Mouse (Mus musculus): ENCODE results near the gene Gm28048.

Gene Gm28048

DNA sequence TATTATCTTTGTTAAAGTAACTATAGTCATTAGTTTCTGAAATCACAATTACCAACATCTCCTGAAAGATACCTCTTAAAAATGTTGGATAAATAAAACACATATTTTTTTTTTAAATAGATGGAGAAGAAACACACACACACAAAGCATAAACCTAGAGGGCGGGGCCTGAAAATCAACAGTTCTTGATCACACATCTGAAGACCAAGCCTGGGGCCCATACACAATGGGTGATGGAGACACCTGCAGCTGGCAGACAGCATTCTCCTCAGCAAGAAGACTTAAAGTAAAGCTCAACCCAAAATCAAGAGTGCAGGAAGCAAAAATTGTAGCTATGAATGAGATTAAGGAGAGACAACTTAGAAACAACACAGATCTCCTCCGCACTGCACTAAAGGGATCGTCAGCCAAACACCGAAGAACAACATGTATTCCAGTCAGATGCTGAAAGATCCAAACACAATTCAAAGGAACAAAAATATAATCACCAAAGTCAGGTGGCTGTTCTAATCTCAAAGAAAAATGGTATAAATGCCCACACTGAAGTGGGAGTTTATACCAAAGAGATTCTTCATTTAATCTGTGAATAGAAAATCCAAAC, 44.1 kb downstream of the Gm28048 start:
- DNase-seq = no peak

DNA sequence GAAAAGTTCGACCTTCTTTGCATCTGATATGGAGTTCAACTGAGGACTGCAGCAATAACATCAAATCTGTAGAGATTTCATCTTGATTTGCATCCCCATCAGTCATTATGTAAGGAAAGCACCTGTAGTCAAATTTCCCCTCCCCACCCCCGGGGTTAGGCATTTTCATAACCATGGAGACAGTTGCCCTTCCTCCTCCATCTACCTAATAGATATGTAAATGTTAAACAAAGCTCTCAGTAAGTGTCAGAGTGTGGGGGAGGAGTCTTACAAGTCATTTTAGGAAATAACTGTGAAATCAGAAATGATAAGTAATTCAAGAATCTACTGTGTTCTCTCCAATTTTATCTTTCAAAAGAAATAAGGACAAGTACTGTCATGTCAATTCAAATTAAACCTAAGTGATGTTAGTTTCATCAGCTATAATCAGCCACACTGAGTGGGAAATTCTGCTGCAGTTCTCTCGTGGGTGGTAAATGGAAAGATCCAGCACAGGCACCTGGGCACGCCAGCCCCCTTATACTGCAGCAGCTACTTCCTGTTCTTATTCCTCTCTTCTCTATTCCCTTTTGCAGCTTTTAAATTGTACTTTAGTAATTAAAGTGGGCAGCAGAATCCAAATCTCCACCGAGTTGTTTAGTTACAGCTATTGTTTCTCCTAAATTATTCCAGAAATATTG, 45.3 kb downstream of the Gm28048 start:
- no peak for DNase-seq

DNA sequence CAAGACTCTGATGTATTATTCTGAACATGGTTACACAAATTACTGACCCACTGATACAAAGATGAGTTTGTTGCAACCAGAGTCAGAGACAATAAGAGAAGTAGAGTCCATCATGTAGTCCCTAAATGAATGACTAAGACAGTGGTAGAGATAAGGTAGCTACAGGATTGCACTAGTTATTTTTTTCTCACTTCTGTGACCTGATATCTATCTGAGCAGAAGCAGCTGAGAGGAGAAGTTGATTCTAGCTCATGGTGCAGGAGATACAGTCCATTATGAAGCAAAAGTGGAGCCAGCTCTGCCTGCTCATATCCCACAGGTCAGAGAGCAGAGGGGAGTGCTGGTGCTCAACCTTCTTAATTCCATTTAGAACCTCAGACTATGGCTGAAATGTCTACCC, 49.7 kb downstream of the Gm28048 start:
- no peak for DNase-seq

DNA sequence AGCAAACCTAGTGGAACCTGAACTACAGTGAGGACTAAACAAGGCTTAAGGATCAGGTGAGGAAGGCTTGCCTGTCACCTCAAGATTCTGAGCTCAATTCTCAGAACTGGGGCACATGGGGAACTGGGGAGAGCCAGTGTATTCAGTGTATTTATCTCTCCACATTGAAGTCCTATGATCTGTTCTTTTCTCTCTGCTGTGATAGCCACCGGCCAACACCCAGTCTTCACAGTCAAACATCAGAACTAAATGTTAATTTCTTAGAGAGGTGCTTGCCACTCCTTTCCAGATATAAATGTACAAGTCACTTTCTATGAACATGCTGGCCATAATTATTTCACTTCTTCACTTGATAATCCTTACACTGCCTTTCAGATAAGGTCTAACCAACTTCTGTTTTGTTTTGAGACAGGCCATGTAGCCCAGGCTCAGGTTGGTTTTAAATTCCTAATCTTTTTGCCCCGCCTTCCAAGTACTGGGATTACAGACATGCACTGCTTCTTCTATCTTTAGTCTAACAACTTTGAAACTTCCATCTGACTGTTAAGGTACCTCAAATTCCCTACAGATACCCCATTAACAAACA, 50.5 kb downstream of the Gm28048 start:
- no peak for DNase-seq

DNA sequence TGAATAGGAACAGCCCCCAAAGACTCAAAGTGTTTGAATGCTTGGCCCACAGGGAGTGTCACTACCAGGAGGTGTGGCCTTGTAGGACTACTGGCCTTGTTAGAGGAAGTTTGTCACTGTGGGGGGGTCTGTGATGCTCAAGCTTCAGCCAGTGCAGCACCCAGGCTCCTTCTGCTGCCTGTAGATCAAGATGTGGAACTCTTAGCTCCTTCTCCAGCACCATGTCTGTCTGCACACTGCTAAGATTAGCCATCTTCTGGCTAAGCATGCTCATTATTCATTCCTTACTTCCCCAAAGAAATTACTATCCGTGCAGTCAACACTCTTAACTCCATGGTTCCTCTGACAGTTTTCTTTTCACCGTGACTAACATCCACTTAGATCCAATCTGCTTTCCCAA, 51.8 kb downstream of the Gm28048 start:
- no peak for DNase-seq

DNA sequence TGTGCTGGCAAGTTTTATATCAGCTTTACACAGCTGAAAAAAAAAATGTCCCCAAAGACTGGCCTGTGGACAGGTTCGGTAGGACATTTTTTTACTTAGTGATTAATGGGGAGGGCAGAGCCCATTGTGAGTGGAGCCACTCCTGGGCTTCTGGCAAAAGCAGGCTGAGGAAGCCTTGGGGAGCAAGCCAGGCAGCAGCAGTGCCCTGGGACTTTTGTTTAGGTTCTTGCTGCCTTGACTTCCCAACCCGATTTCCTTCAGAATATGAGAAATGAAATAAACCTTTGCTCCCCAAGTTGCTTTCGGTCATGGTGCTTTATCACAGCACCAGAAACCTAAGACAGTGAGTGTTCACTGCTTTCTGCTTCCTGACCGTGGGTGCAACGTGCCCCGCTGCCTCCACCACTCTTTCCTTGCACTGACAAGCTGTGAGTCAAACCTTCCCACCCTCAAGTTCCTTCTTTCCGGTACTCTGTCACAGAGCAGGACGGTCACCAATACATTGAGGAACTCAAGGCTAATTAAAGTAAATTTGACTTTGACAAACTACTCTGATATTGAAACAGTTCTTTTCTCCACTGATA, 53.2 kb downstream of the Gm28048 start:
- no peak for DNase-seq

DNA sequence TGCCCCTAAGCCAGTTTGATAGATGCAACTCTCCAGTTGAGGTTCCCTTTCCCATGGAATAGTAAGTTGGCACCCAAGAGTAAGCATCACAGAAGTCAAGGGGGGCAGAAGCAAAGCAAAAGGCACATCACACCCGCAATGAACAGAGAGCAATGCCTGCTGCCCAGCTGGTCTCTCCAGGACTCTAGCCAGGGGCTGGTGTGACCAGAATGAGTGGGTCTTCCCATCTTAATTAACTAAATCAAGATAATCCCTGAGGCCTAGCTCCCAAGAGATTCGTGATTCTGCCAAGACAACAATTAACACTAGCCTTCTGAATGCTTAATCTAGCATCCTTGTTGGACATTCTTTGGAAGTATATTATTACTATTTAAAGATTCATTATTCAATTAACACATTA, 58.3 kb downstream of the Gm28048 start:
- DNase-seq = no peak

DNA sequence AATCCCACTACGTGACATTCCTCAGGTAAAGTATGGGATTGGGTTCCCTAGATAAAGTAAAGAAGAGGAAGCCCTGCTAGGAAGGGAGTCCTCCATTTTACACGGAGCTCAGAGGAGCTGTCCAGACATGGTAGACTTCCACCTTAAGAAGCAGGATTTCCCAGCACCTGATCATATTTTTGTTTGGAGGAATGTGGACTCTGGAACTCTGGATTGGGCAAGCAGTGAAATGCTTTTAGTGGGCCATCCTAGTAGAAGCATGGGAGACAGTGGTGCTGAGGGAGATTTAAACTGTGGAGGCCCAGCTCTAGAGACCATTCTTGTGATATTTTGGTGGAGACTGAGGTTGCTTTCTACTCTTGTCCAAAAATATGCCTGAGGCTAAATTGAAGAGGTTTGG, 59.3 kb downstream of the Gm28048 start:
- no peak for DNase-seq

DNA sequence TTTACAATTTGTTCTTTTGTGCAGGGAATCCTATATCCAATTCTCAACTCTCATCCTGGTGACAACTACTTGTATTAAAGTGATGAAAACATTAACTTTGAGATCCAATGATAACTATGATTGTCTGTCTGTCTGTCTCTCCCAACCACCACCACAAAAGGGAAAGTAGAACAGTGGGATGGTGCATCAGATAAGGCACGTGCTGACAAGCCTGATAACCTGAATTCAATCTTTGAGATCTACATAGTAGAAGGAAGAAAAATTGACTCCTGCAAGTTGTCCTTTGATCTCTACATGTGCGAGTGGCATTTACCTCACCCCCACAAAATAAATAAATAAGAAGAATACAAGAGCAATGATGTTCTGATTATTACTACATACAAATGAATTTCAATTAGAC, 62.6 kb downstream of the Gm28048 start:
- DNase-seq = no peak

DNA sequence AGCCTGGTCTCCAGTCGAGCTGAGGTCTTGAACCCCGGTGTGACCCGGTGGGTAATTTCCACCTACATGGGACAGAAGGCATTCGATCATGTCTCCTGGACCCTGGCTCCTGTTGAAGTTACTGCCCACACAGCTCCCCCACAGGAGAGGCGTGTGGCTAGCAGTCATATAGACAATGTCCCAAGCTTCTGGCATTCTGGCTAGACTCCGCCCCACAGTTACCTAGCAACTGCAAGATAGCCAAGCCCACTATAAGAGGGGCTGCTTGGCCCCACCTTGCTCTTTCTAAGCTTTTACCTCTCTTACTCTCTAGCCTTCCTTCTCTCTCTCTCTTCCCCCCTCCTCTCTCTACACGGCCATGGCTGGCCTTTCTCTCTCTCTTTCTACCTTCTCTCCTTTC, 64.1 kb downstream of the Gm28048 start:
- no peak for DNase-seq

DNA sequence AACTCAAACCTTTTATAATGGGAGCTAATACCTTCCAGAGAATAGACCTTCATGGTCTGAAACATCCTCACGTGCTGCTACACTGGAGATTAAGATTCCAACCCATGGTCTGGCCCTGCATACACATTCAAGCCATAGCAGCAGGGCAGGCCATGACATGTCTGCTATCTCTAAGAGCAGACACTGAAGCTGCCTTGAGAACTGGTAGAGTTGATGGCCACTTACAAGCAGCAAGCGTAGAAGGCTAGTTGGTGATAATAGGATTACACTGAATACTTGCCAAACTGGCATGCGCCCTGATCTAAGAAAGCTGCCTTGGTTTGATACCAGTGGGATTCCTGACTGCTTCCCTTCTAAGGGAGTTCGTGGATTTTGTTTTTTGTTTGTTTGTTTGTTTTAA, 68.1 kb downstream of the Gm28048 start:
- no peak for DNase-seq

DNA sequence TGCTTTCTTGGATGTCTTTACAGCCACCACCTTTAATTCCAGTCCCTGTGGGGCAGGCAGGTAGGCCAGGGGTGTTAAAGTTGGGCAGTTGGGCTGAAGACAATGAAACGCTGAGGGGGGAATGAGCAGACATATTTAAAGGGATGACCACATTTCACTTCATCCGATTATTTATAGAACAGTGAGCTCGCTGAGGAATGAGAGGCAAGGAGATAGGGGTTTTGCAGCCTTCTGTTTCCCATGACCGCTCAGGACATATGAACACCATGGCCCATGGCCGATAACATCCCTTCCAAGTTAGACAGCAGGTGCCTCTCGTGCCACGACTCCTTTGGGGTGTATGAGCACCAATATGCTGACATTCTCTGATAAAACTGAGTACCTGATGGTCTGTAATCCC, 70.1 kb downstream of the Gm28048 start:
- DNase-seq = no peak

DNA sequence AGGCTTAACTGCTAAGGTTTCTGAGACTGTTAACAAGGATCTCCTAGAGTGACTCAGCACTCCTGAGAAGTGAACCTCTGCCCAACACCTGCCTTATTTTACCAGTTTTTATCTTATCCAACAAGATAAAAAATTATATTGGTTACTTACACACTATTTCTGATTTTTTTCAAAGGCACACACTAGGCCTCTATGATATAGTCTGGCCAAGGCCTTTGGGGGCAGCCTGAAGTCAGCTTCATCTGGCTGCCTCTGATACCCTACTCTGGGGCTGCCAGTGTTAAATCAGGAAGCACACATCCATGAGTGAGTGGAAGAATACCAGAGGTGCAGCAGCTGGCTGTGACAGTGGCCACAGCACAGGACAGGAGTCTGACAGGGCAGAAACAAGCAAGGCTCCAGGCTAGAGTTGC, 75.4 kb downstream of the Gm28048 start:
- DNase-seq = no peak

DNA sequence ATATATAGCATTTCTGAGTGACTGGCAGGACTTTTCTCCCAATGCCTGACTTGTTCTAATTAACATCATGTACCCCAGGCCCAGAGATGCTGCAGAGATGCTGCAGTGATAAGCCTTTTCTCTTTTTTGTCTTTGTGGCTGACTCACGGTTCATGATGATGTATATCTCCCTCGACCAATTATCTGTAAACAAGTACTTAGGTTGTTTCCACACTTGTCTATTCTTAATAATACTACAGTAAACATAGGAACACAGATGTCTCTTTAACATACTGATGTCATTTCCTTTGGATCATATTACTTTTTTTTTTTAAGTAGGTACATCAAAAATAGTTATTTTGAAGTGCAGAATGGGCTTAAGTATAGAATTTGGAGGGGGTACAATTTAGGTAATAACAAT, 79.0 kb downstream of the Gm28048 start:
- DNase-seq = no peak

DNA sequence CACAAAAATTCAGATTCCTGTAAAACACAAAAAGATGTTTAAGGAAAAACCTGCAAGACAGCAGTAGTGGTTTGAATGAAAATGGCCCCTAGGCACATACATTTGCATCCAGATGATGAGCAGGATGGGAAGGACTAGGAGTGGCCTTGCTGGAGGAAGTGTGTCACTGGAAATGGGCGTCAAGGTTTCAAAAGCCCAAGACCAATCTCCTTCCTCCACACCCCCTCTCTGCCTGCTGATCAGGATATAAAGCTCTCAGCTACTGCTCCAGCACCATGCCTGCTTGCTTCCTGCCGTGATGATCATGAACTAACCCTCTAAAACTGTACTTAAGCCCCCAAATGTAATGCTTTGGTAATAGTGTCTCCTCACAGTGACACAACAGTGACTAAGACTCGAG, 81.8 kb downstream of the Gm28048 start:
- no peak for DNase-seq

DNA sequence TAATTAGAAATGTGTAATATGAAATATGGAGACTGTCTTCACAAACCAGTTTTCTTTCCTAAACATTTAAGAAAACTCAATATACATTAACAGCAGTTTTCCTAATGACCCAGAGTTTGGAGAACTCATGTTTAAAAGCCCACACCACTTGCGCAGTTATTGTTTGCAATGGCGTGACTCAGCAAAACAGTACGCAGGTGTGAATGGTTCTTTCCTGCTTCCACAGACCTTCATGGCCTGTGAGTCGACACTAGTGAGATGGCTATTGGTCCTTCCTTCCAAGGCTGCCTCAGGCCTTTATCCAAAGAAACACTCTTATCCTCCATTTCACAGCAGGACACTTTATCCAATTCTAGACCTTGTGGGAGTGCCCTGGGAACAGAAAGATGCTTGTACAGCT, 84.2 kb downstream of the Gm28048 start:
- DNase-seq = no peak

DNA sequence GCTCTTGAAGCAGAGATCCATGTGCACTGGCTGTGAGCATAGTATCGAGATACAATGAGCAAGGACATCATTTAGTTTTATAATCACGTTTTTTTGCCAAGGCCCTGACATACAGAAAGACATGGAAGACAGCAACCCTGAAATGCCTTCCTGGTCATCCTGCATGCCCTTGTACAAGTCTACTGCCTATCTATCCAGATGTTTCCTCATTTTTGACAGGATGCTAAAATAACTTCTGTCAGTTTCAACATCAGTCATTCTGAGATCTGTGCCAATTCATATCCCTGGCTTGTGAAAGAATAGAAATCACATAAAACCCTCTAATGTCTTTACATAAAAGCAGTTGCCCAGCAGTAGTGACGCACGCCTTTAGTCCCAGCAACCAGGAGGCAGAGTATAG, 84.8 kb downstream of the Gm28048 start:
- DNase-seq = no peak

DNA sequence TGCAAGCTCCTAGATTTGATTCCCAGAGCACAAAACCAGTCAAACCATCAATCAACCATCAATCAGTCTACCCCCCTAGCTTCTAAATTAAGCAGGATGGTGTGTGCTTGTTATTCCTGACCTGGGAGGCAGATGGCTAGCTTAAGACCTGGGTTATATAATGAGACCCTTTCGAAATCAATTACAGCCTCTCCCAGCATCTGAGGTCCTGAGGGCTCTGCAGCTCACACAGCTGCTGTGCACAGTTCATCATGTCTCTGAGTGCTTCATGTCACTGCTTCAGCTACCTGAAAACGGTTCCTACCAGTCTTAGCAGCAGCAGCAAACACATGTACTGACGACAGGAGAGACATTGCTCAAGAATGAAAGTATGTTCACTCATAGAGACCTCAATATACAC, 88.8 kb downstream of the Gm28048 start:
- no peak for DNase-seq

DNA sequence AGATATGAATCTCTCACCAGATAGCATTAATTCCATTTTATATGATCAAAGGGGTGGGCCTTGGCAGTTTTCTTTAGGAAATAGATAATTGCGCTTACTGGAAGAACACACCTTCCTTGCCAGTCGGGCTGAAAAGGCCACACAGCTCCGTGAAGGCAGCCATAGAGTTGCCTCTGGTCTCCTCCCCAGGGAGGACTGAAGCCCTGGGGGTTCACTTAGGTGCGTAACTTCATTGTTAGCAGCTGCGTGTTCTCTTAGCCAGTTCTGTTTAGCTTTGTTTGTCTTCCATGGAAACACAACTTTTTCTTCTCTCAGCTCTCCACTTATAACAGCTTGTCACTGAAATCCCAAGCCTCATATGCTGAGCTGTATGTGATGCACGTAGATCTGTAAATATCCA, 89.4 kb downstream of the Gm28048 start:
- DNase-seq = no peak

DNA sequence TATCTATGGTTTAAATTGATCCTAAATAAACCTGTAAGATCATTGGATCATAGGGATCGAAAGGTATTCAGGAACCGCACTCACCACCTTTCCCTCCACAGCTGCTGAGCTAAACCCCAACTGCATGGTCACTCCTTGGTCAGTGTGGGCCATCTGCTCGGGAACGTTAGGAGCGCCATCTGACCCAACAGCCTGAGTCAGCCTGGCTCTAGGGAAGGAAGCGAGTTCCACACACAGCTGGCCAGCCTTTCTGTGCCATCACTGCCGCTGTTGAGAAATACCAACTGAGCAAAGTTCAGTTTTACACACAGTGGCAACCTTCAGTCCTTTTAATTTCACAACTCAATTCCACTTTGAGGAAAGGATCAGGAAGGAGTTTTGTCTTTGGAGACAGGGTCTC, 90.0 kb downstream of the Gm28048 start:
- DNase-seq = no peak

DNA sequence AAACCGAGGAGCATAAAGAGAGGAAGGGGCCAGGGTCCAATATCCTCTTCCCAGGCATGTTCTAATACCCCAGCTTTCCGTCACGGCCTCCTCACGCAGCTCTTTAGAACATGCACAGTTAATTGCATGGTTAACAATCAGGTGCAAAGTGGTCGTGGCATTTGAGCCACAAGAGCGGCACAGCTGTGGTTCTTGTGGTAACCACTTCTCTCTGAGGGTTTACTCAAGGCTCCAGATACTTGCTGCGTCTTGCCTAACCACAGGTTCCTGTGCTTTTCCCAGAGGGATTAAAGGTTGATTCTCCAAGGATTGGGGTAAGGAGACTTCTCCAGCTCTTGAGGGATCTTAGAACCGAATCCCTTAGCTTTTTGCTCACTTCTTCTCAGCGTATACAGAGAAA, 90.6 kb downstream of the Gm28048 start:
- no peak for DNase-seq

DNA sequence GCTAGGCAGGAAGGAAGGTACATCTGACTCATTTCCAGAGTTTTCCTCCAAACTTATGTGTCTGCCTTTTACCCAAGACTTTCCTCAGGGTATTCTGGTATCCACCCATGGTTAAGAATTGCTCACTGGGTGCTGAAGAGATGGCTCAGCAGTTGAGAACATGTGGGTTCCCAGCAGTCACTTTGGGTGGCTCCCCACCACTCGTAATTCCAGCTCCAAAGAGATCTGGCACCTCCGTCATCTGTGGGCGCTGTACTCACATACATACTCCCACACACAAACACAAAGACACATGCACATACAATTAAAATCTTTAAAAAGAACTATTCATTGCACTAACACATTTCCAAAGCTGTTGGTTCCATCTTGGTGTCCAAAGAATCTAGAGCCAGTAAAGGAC, 92.7 kb downstream of the Gm28048 start:
- no peak for DNase-seq

DNA sequence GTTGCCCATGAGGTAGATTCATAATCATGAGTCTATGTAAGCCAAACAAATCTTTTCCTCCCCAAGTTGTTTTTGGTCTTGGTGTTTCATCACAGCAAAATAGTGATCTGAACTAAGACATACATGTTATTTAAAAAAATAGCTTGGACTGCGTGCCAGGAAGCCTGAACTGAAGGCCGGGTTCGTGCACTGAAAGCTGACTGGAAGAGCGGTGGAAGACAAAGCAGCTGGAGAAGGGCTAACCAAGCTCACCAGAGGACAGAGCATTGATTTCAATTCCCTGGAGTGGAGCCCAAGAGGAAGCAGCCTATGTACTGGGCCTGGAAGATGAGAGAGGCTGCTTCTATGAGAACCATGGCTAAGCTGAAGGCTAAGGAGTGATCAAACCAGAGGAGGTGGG, 94.9 kb downstream of the Gm28048 start:
- DNase-seq = peak; percentile 46

DNA sequence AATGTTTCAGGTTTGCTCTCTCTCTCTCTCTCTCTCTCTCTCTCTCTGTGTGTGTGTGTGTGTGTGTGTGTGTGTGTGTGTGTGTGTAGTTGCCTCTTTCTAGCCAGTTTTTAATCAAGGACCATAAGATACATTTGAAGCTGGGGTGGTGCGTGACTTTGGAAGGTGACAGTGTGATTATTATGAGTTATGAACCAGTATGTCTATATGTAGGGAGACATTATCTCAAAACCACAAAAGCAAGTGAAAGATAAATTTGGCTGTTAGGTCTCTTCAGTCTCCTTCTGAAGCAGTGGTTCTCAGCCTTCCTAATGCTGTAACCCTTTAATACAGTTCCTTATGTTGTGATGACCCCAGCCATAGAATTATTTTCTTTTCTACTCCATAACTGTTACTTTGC, 96.5 kb downstream of the Gm28048 start:
- no peak for DNase-seq

DNA sequence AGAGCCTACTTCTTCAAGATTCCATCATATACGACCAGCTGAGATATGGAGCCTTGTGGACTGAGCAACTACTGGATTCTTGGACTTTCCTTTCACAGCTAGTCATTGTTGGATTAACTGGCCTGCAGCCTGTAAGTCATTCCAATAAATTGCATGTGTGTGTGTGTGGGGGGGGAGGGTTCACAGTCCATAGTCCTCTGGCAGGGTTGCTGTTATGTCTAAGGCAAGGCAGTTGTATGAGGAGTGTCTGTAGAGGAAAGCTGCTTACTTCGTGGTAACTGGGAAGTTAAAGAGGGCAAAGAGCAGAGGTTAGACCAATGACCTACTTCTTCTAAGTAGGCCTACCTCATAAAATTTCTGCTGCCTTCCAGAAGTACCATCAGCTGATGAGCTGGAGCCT, 98.2 kb downstream of the Gm28048 start:
- DNase-seq = peak; percentile 36
